Mouse (Mus musculus) heart, postnatal 0 days (tissue): ENCODE data around the gene Ccrl2. TPM values are rescaled to one million over a fixed set of nuclear protein-coding genes. Genes with fewer than 3 reads are reported as not detected.

ENCODE experiments used
- ATAC-seq: fragments of 200-750 bp; cut with Nextera tagmentation; 2 replicates; pipeline ENCODE4 v1.8.0; 2017; ENCODE audit warnings: low read depth, moderate number of reproducible peaks, moderate library complexity; ENCODE audit not compliant: insufficient read depth
- DNase-seq: peaks from one replicate; pipeline ENCODE4 v3.0.0-alpha.2; 2016; ENCODE audit warnings: low spot score
- H3K27ac ChIP-seq: fragments of 300-500 bp; sonication (generic); 2 replicates; pipeline ENCODE4 v1.5.1; 2014; ENCODE audit warnings: low read depth, mild to moderate bottlenecking
- H3K27me3 ChIP-seq: fragments of 300-500 bp; sonication (generic); 2 replicates; pipeline ENCODE4 v1.6.1; 2014; ENCODE audit warnings: low read length, mixed read lengths; ENCODE audit not compliant: control insufficient read depth, insufficient read depth
- H3K36me3 ChIP-seq: fragments of 300-500 bp; sonication (generic); replicated peaks from 2 replicates; pipeline ENCODE4 v1.6.1; 2014; ENCODE audit warnings: low read length, mixed read lengths; ENCODE audit not compliant: control insufficient read depth, insufficient read depth
- H3K4me1 ChIP-seq: fragments of 300-500 bp; sonication (generic); 2 replicates; pipeline ENCODE4 v1.6.1; 2014; ENCODE audit warnings: antibody characterized with exemption; ENCODE audit not compliant: control insufficient read depth, insufficient read depth
- H3K4me2 ChIP-seq: fragments of 300-500 bp; sonication (generic); 2 replicates; pipeline ENCODE4 v1.6.1; 2014; ENCODE audit warnings: low read depth, mild to moderate bottlenecking, low read length, moderate library complexity
- H3K4me3 ChIP-seq: fragments of 300-500 bp; sonication (generic); 2 replicates; pipeline ENCODE4 v1.5.1; 2014; ENCODE audit warnings: low read depth, low read length
- H3K9ac ChIP-seq: fragments of 300-500 bp; sonication (generic); replicated peaks from 2 replicates; pipeline ENCODE4 v1.6.1; 2014; ENCODE audit warnings: low read depth, low read length, mixed read lengths
- H3K9me3 ChIP-seq: fragments of 300-500 bp; sonication (generic); replicated peaks from 2 replicates; pipeline ENCODE4 v1.6.1; 2016; ENCODE audit warnings: low read length; ENCODE audit not compliant: control insufficient read depth
- CTCF ChIP-seq: IDR thresholded peaks from 2 replicates; pipeline ENCODE4 v1.5.1; 2016; ENCODE audit warnings: antibody characterized with exemption, control low read depth, low read depth
- EP300 ChIP-seq: IDR thresholded peaks from 2 replicates; pipeline ENCODE4 v1.6.1; 2016; ENCODE audit warnings: antibody characterized with exemption, low read depth
- WGBS: fragments of 180-500 bp; shearing (Covaris S2); extraction: QIAGEN DNeasy Blood & Tissue Kit; methylation state at CpG from one replicate; pipeline ENCODE4 v1.1.7; 2014; 5-methylcytosine and 5-hydroxymethylcytosine counted together
- polyA plus RNA-seq: library from polyadenylated mRNA; unstranded; fragments of >200 nt; fragmentation: Nextera tagmentation; extraction: Ambion mirVana; gene quantifications from 2 replicates; pipeline ENCODE4 v1.2.1, GENCODE M21; 2015
- total RNA-seq: library from RNA; depleted of rRNA; stranded (reverse); fragments of >200 nt; gene quantifications from 2 replicates; pipeline ENCODE4 v1.2.3, GENCODE M21; 2014; ENCODE audit warnings: low replicate concordance

Ccrl2 gene
- total and polyA plus RNA-seq, 2 experiments from 2014 or later: 8.5 to 9.9 TPM

DNA sequence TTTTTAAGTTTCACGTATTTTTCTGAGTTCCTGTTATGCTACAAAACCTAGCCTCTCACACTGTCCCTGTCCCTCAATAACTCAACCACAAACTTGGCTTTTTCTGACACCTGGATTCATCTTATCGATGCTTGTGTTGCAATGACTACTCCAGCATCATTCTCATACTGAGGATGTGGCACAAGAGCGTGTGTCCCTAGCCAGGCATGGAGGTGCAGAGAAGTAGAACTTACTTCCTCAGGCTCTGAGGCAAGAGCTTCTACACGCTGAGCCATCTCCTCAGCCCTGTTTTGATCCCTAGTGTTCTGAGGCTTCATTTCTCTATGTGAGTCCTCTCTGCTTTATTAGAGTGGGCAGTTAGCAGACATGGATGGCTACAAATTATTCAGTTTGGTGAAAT is 23.6 kb downstream of the Ccrl2 start:
- Histone ChIP-seq H3K36me3 (no peaks in the 10 kb centered on the region), H3K4me3 (no peak overlapping the region), H3K9ac (no peak overlapping the region), H3K4me2 (no peak overlapping the region), H3K9me3 (no peaks in the 10 kb centered on the region), H3K27ac (no peak overlapping the region), H3K27me3 (no peaks in the 10 kb centered on the region), H3K4me1 (no peaks in the 10 kb centered on the region)
- 83% methylated on average over 4 of the region's 4 CpGs for WGBS
- ATAC-seq: no peak
- no peak for DNase-seq
- TF ChIP-seq EP300: no peak
- no peak for TF ChIP-seq CTCF

- H3K9me3 ChIP-seq: no peaks in the 10 kb centered on the region
- DNase-seq: no peak
- no peak overlapping the region for H3K4me3 ChIP-seq
- WGBS: 77% methylated on average over 10 of the region's 10 CpGs
- no peak overlapping the region for H3K4me2 ChIP-seq
- H3K27me3 ChIP-seq: no peaks in the 10 kb centered on the region
- no peak overlapping the region for H3K9ac ChIP-seq
- H3K36me3 ChIP-seq: no peaks in the 10 kb centered on the region
- ATAC-seq: no peak
- no peak overlapping the region for H3K27ac ChIP-seq
- no peak for TF ChIP-seq EP300
- no peak for TF ChIP-seq CTCF
- H3K4me1 ChIP-seq: no peaks in the 10 kb centered on the region
Measured at GRCm38 (mm10) chr9:111026791-111027190, 30.5 kb downstream of the Ccrl2 start.

- H3K36me3 ChIP-seq: no peaks in the 10 kb centered on the region
- 53% methylated on average over 5 of the region's 5 CpGs for WGBS
- TF ChIP-seq EP300 (no peak), CTCF (no peak)
- H3K9me3 ChIP-seq: no peaks in the 10 kb centered on the region
- no peak within 1 kb of the TSS for H3K9ac ChIP-seq
- H3K4me2 ChIP-seq: no peak within 1 kb of the TSS
- no peaks in the 10 kb centered on the region for H3K27me3 ChIP-seq
- no peak within 1 kb of the TSS for H3K4me3 ChIP-seq
- ATAC-seq (no peak), DNase-seq (no peak)
- H3K4me1 ChIP-seq: no peaks in the 10 kb centered on the region
- H3K27ac ChIP-seq: no peak within 1 kb of the TSS
Measured at GRCm38 (mm10) chr9:111019022-111019421, 38.3 kb downstream of the Ccrl2 start, which contains the start of gene Ltf. TSS of gene Ltf (plus strand) at chr9:111019271.

DNA sequence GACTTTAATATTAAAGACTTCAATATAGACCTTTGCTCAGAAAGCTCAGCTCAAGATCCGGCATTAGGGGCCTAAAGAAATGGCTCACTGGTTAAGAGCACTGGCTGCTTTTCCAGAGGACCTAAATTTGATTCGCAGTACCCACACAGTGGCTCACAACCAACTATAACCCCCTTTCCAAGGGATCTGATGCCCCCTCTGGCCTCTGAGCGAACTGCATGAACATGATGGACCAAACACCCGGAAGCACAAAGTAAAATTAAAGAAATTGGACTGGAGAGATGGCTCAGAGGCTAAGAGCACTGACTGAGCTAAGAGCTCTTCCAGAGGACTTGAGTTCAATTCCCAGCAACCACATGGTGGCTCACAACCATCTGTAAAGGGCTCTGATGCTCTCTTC is 41.7 kb downstream of the Ccrl2 start:
- 81% methylated on average over 4 of the region's 4 CpGs for WGBS
- no peak for TF ChIP-seq EP300
- TF ChIP-seq CTCF: no peak
- no peak overlapping the region for H3K4me2 ChIP-seq

DNA sequence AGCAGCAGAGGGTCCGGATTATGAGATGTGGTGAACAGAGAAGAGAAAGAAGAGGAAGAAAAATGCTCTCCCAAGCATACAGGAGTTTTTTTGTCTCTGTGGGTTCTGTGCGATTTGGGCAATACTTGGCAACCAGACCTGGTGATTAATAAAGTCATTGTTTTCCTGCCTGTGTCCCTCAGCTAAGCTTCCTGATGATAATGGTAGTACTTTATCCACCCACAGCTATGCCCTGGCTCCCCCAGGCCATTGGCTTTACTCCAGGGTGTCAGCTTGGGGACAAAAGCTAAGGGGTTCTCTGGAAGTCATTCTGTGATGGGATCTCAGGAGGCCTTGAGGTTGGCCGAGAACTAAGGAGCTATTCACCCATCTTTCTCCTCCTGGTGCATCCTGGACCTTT is 45.3 kb downstream of the Ccrl2 start:
- Histone ChIP-seq H3K4me3 (no peak overlapping the region), H3K4me1 (peaks cover 7% of the 10 kb centered on the region; the same call in 1 of the 2 replicates), H3K27ac (no peak overlapping the region), H3K27me3 (no peaks in the 10 kb centered on the region), H3K9me3 (no peaks in the 10 kb centered on the region), H3K36me3 (no peaks in the 10 kb centered on the region), H3K9ac (no peak overlapping the region), H3K4me2 (no peak overlapping the region)
- 67% methylated on average over 3 of the region's 3 CpGs for WGBS
- ATAC-seq (no peak), DNase-seq (no peak)
- no peak for TF ChIP-seq CTCF
- no peak for TF ChIP-seq EP300

More for the DNA sequence above, 41.7 kb downstream of the Ccrl2 start:
- Histone ChIP-seq H3K9ac (no peak overlapping the region), H3K27me3 (no peaks in the 10 kb centered on the region), H3K27ac (no peak overlapping the region), H3K4me3 (no peak overlapping the region), H3K4me1 (peaks cover 7% of the 10 kb centered on the region; the same call in 1 of the 2 replicates), H3K9me3 (no peaks in the 10 kb centered on the region), H3K36me3 (no peaks in the 10 kb centered on the region)
- DNase-seq: no peak
- no peak for ATAC-seq

DNA sequence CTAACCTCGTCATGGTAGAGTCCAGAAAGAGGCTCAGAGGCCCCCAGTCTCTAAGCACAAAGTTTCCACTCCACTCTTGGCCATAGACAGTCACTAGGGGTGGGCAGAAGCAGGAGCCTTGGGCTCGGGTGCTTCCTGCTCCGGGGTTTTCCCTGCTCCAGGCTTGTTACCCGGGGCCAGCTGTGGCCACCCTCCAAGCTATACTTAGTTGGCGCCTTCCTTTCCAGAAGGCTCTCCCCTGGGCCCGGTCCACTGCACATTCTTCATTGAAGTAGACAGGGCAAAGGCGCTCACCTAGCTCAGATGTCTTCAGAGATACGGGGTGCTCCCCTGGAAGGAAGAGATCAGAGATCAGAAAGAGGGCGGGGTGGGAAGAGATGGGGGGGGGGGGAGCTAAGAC is 45.8 kb downstream of the Ccrl2 start:
- no peaks in the 10 kb centered on the region for H3K36me3 ChIP-seq
- H3K27me3 ChIP-seq: no peaks in the 10 kb centered on the region
- no peak for TF ChIP-seq EP300
- no peak for TF ChIP-seq CTCF
- no peak overlapping the region for H3K9ac ChIP-seq
- H3K4me3 ChIP-seq: no peak overlapping the region
- H3K27ac ChIP-seq: no peak overlapping the region
- no peaks in the 10 kb centered on the region for H3K9me3 ChIP-seq
- no peak overlapping the region for H3K4me2 ChIP-seq
- 63% methylated on average over 9 of the region's 9 CpGs for WGBS
- ATAC-seq: no peak
- peaks cover 7% of the 10 kb centered on the region; the same call in 1 of the 2 replicates for H3K4me1 ChIP-seq
- no peak for DNase-seq
